Mouse (Mus musculus) urinary bladder, adult 2 months (tissue): Measurements from ENCODE around the gene Gm9817. TPM values are rescaled to one million over a fixed set of nuclear protein-coding genes. Genes with fewer than 3 reads are reported as not detected.
"Not testable (repeated sequence)": the region's sequence is repeated elsewhere in the genome, so short reads cannot be mapped to it uniquely, and the experiment has no call there.

ENCODE experiments used
- DNase-seq: peaks from one replicate; pipeline ENCODE4 v3.0.0; 2022; ENCODE audit warnings: low spot score
- polyA plus RNA-seq: library from polyadenylated mRNA; depleted of rRNA; stranded (reverse); fragments of >200 nt; gene quantifications from 2 replicates; pipeline ENCODE4 v1.2.3, GENCODE M21; 2012; rRNA removed

The Gm9817 gene
- 0.13 and 0.21 TPM in 2 replicates for polyA plus RNA-seq

- not testable (repeated sequence) for DNase-seq
Observed at GRCm38 (mm10) chr13:45078392-45078791, at the start of gene Gm9817. Gm9817 (plus strand) TSS chr13:45078692.

DNA sequence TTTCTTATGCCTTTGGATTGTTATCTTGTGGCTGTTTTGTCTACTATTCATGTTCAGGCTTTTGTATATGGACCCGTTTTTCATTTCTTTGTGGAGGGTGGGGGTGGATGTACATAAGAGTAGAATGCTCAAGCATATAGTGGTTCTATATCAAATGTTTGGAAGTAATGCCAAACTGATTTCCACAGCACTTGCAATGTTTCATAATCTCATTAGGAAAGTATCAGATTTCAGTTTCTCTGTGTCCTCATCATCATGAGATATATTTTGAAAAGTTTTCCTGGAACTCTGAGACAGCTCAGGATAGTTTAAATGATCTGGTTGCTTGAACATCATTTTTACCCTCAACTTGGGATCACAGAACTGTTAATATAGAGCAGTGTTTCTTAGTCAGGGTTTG is 48.7 kb upstream of the Gm9817 start:
- no peak for DNase-seq

DNA sequence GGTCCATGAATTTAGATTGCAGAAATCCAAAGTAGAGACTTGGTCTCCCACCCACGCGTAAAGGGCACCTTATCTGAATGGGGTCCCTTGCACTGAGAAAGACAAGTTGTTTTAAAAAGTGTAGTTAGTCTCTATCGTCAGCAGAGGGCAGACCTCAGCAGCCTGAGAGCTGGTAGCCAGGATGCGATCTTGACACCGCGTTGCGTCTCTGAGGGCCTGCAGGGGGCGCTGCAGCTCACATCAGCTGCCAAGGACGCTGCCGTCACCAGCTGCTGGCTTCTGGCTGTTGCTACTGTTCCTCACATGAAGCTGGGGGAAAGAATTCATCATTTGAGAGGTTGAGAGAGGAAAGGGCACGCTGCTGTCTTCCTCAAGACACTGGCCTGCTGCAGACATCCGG is 47.7 kb upstream of the Gm9817 start:
- DNase-seq = peak; percentile 79

- no peak for DNase-seq
Observed at GRCm38 (mm10) chr13:45031314-45031713, 47.2 kb upstream of the Gm9817 start.

- no peak for DNase-seq
Observed at GRCm38 (mm10) chr13:45031748-45032147, 46.7 kb upstream of the Gm9817 start.

GRCm38 (mm10) chr13:45032484-45032883 is 46.0 kb upstream of the Gm9817 start:
- DNase-seq = no peak

DNA sequence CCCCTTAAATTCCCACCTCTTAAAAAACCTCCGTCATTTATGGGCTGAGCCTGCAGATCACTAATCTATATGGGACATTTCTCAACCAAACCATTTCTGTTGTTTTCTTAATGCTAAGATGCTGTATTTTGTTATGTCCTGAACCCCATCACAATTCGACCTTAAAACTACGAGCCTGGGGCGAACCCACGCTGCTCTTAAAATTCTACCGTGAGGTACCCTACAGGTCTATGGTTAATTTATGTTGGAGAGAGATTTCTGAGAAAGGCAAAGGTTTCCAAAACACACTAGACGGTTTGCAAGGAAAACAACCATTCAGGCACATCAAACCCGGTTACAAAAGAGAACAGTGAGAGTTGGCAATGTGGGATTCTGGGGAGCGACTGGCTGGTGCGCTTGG is 45.1 kb upstream of the Gm9817 start:
- no peak for DNase-seq

DNA sequence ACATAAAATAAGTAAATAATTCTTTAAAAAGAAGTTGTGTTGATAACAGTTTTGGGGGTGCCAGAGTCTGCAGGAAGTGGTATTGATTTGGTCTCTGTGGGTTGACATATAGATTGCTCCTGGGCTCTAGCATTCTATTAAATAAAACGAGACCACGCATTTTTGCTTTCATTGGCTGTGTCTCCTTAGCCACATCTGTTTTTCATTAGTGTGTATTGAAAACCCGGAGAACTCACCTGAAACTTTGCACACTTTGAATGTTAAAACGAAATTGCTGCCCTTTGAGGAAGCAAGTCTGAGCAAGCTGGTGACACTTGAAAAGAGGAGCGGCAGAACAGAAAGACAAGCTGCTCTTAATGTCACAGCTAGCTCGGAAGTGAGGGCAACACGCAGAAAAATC is 43.7 kb upstream of the Gm9817 start:
- no peak for DNase-seq

DNA sequence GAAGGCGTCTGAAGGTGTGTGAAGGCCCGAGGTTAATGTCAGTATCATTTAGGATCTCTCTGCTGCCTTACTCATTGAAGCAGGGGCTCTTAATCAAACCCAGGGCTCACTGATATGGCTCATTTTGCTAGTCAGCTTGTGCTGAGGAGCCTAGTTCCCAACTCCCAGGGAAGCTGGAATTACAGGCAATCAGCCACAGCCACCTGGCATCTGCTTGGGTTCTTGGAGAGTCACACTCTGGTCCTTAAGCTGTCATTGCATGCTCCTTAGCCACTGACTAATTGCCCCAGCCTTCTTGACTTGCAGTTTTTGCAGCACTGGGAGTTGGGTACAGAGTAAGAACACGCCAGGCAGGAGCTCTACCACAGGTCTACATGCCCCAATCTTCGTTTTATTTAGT is 42.1 kb upstream of the Gm9817 start:
- DNase-seq = no peak

DNA sequence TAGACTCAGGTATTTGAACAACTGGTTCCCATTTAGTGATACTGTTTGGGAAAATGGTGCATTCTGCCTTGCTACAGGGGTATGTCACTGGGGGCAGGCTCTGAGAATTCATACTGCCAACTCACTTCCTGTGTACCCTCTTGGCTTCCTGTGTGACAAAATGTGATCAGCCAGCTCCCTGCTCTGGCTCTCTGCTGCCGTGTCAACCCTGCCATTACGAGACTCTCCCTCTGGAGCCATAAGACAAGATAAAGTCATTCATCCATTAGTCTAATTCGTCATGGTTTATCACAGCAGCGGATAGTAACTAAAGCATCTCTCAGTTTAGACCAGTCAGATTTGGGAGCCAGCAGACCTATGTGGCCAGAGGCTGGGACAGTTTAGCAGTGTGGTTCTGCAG is 38.3 kb upstream of the Gm9817 start:
- DNase-seq = no peak

DNA sequence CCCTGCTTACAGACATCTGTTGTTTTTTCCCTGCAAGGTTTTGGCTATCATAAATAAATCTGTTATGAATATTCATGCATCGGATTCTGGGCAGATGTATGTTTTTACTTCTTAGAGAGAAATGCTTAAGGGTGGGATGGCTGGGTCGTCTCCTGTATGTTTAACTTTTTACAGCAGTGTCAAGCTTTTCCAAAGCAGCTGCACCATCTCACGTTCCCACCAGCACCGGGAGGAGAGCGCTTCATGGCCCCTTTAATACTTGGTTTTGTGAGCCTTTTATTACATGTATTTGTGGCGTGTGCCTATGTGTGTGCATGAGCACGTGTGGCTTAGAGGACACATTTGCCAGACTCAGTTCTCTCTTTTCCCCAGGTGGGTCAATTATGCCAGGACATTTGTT is 37.8 kb upstream of the Gm9817 start:
- no peak for DNase-seq

GRCm38 (mm10) chr13:45043466-45043865 is 35.0 kb upstream of the Gm9817 start:
- no peak for DNase-seq

DNA sequence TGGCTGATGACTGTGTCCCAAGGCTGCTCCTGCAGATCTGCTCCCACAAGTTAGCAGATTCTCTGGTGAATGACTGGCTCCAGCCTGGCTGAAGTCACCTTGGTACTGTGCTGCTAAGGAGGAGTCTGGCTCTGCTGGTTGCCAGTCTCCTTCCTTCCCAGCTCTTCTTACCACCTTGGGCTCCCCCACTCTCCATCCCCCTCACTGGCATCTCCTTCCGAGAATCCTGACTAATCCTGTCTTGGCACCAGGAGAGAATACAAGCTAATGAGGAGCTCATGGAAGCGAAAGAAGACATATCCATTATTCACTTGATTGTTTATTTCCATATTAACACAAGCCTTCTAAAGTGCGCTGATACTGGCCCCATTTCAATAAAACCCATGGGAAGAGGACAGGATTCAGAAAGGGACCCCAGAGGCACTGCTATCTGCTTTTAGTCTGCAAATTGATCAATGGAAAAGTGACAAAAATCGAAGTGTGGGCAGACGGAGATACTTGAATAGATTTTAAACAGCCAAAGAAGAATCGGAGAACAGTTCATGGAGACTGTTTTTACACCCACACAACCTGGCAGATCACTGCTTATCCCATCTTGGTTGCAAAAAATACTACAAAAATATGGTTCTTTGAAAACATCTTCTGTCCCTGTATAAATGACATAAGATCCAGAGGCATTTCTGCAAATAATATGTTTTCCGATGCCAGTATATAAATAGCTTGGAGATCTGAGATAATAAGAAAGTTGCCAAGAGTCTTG is 29.1 kb upstream of the Gm9817 start:
- no peak for DNase-seq

DNA sequence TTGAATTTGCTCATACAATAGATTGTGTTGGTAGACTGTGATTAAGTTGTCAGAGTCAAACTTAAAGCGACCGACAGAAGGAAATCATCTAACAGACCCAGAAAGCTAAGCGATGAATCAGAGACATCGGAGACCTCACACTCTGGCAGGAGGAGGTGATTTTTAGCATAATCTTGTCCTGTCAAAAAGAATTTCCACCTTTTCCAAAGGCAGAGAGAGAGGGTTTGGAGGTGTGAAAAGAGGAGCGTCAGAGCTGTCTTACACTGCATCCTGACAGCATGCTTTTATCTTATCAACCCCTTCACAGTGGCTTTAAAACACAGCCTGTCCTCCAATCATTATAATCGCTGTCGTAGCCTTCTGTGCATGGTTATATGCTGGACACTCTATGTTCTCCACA is 25.7 kb upstream of the Gm9817 start:
- DNase-seq = no peak

- DNase-seq = no peak
Observed at GRCm38 (mm10) chr13:45053843-45054242, 24.6 kb upstream of the Gm9817 start.

GRCm38 (mm10) chr13:45059206-45059605 is 19.3 kb upstream of the Gm9817 start:
- no peak for DNase-seq

GRCm38 (mm10) chr13:45063146-45063545 is 15.3 kb upstream of the Gm9817 start:
- no peak for DNase-seq

- no peak for DNase-seq
Observed at GRCm38 (mm10) chr13:45064951-45065350, 13.5 kb upstream of the Gm9817 start.

DNA sequence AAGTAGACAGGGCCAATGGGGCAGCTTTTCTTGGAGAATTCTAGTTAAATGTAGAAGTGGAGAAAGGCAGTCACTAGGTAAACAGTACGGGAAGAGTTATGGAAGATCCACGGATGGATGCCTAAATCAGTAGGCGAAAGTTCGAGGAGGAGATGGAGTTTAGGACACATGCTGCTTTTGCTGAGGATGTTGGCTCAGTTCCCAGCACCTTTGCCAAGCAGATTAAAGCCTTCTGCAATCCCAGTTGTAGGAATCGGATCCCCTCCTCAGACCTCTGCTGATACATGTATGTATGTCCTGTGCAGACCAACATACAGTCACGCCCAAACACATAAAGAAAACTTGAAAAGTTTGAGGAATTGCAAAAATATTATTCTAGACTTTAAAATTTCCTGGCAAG is 8.1 kb upstream of the Gm9817 start:
- DNase-seq = no peak

DNA sequence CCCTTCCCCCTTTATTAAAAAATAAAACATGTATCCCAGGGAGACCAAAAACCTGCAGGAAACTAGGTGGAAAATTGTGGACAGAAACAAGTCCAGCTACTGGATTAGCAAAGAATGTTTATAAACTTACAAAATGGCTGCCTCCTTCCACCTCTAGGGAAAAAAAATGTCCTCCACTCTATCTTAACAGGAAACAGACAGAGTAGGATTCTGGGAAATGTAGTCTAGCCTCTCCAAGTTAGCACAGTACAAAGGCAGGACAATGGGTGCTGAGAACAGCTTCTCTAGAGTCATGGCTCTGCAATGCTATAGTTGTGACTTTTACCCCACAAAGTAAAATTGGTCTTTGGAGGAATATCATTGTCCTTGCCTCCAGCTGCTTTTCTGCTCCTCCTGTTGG is 3.5 kb upstream of the Gm9817 start:
- DNase-seq = no peak

DNA sequence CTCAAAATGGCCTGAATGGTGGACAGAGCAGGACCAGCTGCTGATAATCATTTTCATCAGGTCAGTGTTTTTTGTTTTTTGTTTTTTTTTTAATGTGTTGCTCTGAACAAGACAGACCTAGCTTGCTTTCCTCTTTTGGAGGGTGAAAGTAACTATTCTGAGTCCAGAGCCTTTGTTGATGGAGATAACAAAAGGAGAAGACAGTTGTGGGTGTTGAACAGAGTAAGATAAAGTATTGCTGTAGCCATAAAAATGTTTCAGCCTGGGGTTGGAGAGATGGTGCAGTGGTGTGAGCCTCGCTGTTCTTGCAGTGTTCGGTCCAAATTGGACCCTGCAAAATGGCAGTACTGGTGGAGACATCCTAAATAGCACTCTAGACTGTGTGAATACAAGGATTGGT is 2.8 kb upstream of the Gm9817 start:
- no peak for DNase-seq

GRCm38 (mm10) chr13:45080771-45081170 is 2.3 kb downstream of the Gm9817 start:
- DNase-seq = no peak

- no peak for DNase-seq
Observed at GRCm38 (mm10) chr13:45083696-45084095, 5.2 kb downstream of the Gm9817 start.

DNA sequence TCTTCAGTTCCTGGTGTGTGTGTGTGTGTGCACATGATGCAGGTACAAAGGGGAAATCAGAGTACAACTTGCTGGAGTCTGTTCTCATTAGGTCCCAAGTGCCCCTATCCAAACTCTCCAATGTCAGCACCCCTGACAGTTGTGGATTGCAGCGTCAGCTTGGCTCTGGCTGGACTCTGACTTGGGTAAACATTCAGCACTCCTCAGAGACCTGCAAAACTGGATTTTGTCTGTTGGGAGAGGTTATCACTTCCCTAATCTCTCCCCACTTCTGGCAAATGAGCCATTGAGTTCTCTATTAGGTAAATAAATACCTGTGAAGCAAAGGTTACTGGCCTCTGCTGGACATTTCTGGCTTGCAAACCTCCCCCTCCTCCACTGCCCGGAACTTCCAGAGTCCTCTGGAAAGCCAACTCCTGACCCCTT is 10.3 kb downstream of the Gm9817 start:
- DNase-seq = no peak
